Mouse (Mus musculus) spleen, adult 2 months (tissue): ENCODE measurements at regions not wholly inside any gene's neighbourhood (a gene's known extent, or its start where the extent isn't known, plus 50 kb on each side); places are given as distances from the start of the nearest gene placed in this dataset.

Experiments used
- CTCF ChIP-seq: fragments of 200-500 bp; IDR thresholded peaks from 2 replicates; pipeline ENCODE4 v1.5.1; 2011; ENCODE audit warnings: mild to moderate bottlenecking, inconsistent platforms; ENCODE audit not compliant: insufficient read depth, insufficient read length, insufficient replicate concordance; ENCODE audit errors: extremely low read depth
- POLR2A ChIP-seq: fragments of 200-500 bp; IDR thresholded peaks from 2 replicates; pipeline ENCODE4 v1.6.1; 2011; ENCODE audit warnings: low read depth, low read length, inconsistent platforms

DNA sequence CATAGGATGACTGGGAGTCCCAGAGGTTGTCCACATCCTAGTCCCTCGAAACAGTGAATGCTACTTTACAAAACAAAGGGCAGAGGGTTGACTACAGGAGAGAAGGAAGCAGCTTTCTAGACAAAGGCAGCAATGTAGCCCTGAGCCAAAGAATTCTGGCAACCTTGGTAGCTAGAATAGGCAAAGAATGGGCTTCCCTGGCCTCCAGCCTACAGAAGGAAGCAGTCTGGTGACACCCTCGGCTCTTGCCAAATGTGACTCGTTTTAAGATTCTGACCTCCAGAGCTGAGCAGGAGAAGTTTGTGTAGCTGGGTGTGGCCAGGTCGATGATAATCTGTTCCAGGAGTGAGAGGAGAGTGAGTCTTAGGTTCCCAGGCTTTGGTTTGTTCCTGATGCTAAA is 279.1 kb downstream of the Uaca start:
- no peak for TF ChIP-seq CTCF
- no peak for TF ChIP-seq POLR2A
